Mouse (Mus musculus) heart, postnatal 0 days (tissue): ENCODE measurements around the gene Zbtb38. TPM values are rescaled to one million over a fixed set of nuclear protein-coding genes. Genes with fewer than 3 reads are reported as not detected.

Experiments used
- ATAC-seq: fragments of 200-750 bp; cut with Nextera tagmentation; 2 replicates; pipeline ENCODE4 v1.8.0; 2017; ENCODE audit warnings: low read depth, moderate number of reproducible peaks, moderate library complexity; ENCODE audit not compliant: insufficient read depth
- DNase-seq: peaks from one replicate; pipeline ENCODE4 v3.0.0-alpha.2; 2016; ENCODE audit warnings: low spot score
- H3K27ac ChIP-seq: fragments of 300-500 bp; sonication (generic); 2 replicates; pipeline ENCODE4 v1.5.1; 2014; ENCODE audit warnings: low read depth, mild to moderate bottlenecking
- H3K27me3 ChIP-seq: fragments of 300-500 bp; sonication (generic); 2 replicates; pipeline ENCODE4 v1.6.1; 2014; ENCODE audit warnings: low read length, mixed read lengths; ENCODE audit not compliant: control insufficient read depth, insufficient read depth
- H3K36me3 ChIP-seq: fragments of 300-500 bp; sonication (generic); replicated peaks from 2 replicates; pipeline ENCODE4 v1.6.1; 2014; ENCODE audit warnings: low read length, mixed read lengths; ENCODE audit not compliant: control insufficient read depth, insufficient read depth
- H3K4me1 ChIP-seq: fragments of 300-500 bp; sonication (generic); 2 replicates; pipeline ENCODE4 v1.6.1; 2014; ENCODE audit warnings: antibody characterized with exemption; ENCODE audit not compliant: control insufficient read depth, insufficient read depth
- H3K4me2 ChIP-seq: fragments of 300-500 bp; sonication (generic); 2 replicates; pipeline ENCODE4 v1.6.1; 2014; ENCODE audit warnings: low read depth, mild to moderate bottlenecking, low read length, moderate library complexity
- H3K4me3 ChIP-seq: fragments of 300-500 bp; sonication (generic); 2 replicates; pipeline ENCODE4 v1.5.1; 2014; ENCODE audit warnings: low read depth, low read length
- H3K9ac ChIP-seq: fragments of 300-500 bp; sonication (generic); replicated peaks from 2 replicates; pipeline ENCODE4 v1.6.1; 2014; ENCODE audit warnings: low read depth, low read length, mixed read lengths
- H3K9me3 ChIP-seq: fragments of 300-500 bp; sonication (generic); replicated peaks from 2 replicates; pipeline ENCODE4 v1.6.1; 2016; ENCODE audit warnings: low read length; ENCODE audit not compliant: control insufficient read depth
- CTCF ChIP-seq: IDR thresholded peaks from 2 replicates; pipeline ENCODE4 v1.5.1; 2016; ENCODE audit warnings: antibody characterized with exemption, control low read depth, low read depth
- EP300 ChIP-seq: IDR thresholded peaks from 2 replicates; pipeline ENCODE4 v1.6.1; 2016; ENCODE audit warnings: antibody characterized with exemption, low read depth
- WGBS: fragments of 180-500 bp; shearing (Covaris S2); extraction: QIAGEN DNeasy Blood & Tissue Kit; methylation state at CpG from one replicate; pipeline ENCODE4 v1.1.7; 2014; 5-methylcytosine and 5-hydroxymethylcytosine counted together
- polyA plus RNA-seq: library from polyadenylated mRNA; unstranded; fragments of >200 nt; fragmentation: Nextera tagmentation; extraction: Ambion mirVana; gene quantifications from 2 replicates; pipeline ENCODE4 v1.2.1, GENCODE M21; 2015
- total RNA-seq: library from RNA; depleted of rRNA; stranded (reverse); fragments of >200 nt; gene quantifications from 2 replicates; pipeline ENCODE4 v1.2.3, GENCODE M21; 2014; ENCODE audit warnings: low replicate concordance

Zbtb38 gene
- total and polyA plus RNA-seq, 2 experiments from 2014 or later: 28.7 to 44.5 TPM

DNA sequence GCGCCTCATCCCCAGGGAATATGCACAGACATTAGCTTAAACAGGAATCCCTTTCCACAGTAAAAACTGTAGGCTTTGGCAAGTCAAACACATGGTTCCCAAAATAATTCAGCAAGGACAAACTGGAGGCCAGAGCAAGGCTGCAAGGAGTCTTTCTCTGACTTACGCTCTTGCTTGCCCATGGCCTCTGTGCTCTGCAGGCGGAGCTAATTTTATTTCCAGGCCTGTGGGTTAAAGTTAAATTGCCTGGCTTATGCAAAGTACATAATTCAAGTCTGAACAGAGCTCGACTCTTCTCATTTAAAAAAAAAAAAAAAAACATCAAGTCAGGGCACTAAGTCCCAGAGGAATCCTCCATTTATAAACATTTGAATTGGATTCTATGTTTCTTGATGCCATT lies 16.7 kb downstream of the Zbtb38 start:
- H3K36me3 ChIP-seq: no peaks in the 10 kb centered on the region
- no peak overlapping the region for H3K9ac ChIP-seq
- peak overlapping the region; percentile 70 for H3K27ac ChIP-seq
- no peak overlapping the region for H3K4me2 ChIP-seq
- no peak for ATAC-seq
- H3K4me1 ChIP-seq: peaks cover 57% of the 10 kb centered on the region
- H3K4me3 ChIP-seq: no peak overlapping the region
- H3K9me3 ChIP-seq: no peaks in the 10 kb centered on the region
- H3K27me3 ChIP-seq: no peaks in the 10 kb centered on the region
- TF ChIP-seq CTCF (no peak), EP300 (no peak)
- DNase-seq: no peak
- 40% methylated on average over 4 of the region's 4 CpGs for WGBS

DNA sequence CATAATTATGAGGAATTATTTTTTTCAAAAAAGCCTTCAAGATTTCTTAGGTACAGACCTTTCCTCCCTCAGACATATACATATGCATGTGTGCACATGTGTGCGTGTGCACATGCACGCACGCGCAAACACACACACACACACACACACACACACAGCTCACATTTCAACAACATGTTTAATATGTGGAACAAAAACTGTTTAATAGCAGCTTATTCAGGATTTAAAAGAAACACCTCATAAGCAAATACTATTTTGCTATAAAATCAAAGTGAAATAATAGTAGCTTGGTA lies 19.3 kb downstream of the Zbtb38 start:
- ATAC-seq (no peak), DNase-seq (no peak)
- H3K4me3 ChIP-seq: no peak overlapping the region
- H3K4me1 ChIP-seq: peaks cover 36% of the 10 kb centered on the region
- no peaks in the 10 kb centered on the region for H3K27me3 ChIP-seq
- peak overlapping the region; percentile 41; the same call in 1 of the 2 replicates for H3K9ac ChIP-seq
- no peaks in the 10 kb centered on the region for H3K9me3 ChIP-seq
- WGBS: 91% methylated on average over 4 of the region's 4 CpGs
- no peak for TF ChIP-seq EP300
- no peak for TF ChIP-seq CTCF
- peak overlapping the region; percentile 73 for H3K27ac ChIP-seq
- no peaks in the 10 kb centered on the region for H3K36me3 ChIP-seq
- peak overlapping the region; percentile 49; the same call in 1 of the 2 replicates for H3K4me2 ChIP-seq

GRCm38 (mm10) chr9:96732644-96733424 lies 19.8 kb downstream of the Zbtb38 start:
- H3K4me2 ChIP-seq: peak overlapping the region; percentile 49
- no peak for TF ChIP-seq CTCF
- TF ChIP-seq EP300: no peak
- no peaks in the 10 kb centered on the region for H3K9me3 ChIP-seq
- ATAC-seq (peak; percentile 39; the same call in 1 of the 2 replicates), DNase-seq (peak; percentile 54)
- WGBS: 40% methylated on average over 17 of the region's 17 CpGs
- peaks cover 38% of the 10 kb centered on the region for H3K4me1 ChIP-seq
- H3K27me3 ChIP-seq: no peaks in the 10 kb centered on the region
- peak overlapping the region; percentile 41; the same call in 1 of the 2 replicates for H3K9ac ChIP-seq
- H3K4me3 ChIP-seq: peak overlapping the region; percentile 12
- peak overlapping the region; percentile 73 for H3K27ac ChIP-seq
- H3K36me3 ChIP-seq: no peaks in the 10 kb centered on the region

DNA sequence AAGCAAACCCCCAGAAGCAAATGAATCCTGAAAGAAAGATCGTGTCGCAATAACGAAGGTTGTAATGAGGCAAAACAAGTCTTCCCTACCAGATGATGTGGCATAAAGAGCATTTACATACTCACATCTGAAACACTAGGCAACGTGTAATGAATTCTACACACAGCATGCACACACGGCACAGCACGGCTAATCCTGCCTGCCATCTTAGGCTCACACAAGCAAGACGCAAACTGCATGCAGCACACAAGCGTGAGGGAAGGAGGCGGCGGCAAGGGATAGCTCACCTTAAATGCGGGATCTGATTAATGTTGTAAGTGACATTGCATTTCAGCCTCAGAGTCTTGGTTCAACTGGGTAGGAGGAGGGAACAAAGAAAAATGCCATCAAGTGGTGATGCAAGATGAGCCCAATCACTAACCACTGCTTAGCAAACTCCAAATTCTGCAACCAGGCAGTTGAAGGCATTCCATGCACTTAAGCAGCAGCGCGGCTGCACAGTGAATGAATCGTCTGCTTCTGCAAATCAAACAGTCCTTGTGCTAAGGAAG lies 20.6 kb downstream of the Zbtb38 start:
- Histone ChIP-seq H3K27ac (0 out of 2 replicates have a peak overlapping the region, but pooled peaks have one; percentile 38), H3K9ac (peak overlapping the region; percentile 41; the same call in 1 of the 2 replicates), H3K36me3 (no peaks in the 10 kb centered on the region), H3K4me1 (peaks cover 46% of the 10 kb centered on the region), H3K27me3 (no peaks in the 10 kb centered on the region), H3K4me2 (peak overlapping the region; percentile 49), H3K4me3 (peak overlapping the region; percentile 12), H3K9me3 (no peaks in the 10 kb centered on the region)
- peak; percentile 65 for DNase-seq
- TF ChIP-seq CTCF: no peak
- no peak for TF ChIP-seq EP300
- WGBS: 47% methylated on average over 14 of the region's 14 CpGs
- no peak for ATAC-seq

- peaks cover 47% of the 10 kb centered on the region for H3K4me1 ChIP-seq
- peak overlapping the region; percentile 49 for H3K4me2 ChIP-seq
- no peak overlapping the region for H3K9ac ChIP-seq
- no peaks in the 10 kb centered on the region for H3K27me3 ChIP-seq
- H3K4me3 ChIP-seq: no peak overlapping the region
- no peak overlapping the region for H3K27ac ChIP-seq
- no peaks in the 10 kb centered on the region for H3K9me3 ChIP-seq
- no peak for TF ChIP-seq CTCF
- no peak for TF ChIP-seq EP300
- H3K36me3 ChIP-seq: no peaks in the 10 kb centered on the region
- no peak for DNase-seq
- ATAC-seq: no peak
- WGBS: 84% methylated on average over 19 of the region's 19 CpGs
Observed at GRCm38 (mm10) chr9:96731039-96731895, 21.4 kb downstream of the Zbtb38 start.
